Mouse (Mus musculus): ENCODE measurements around the gene Runx2. TPM values are rescaled to one million over a fixed set of nuclear protein-coding genes. Genes with fewer than 3 reads are reported as not detected.

Runx2 gene
- 1.8 and 1.9 TPM in 2 replicates for polyA plus RNA-seq (2015; fragmentation: Nextera tagmentation; extraction: Ambion mirVana)

GRCm38 (mm10) chr17:44814508-44815175 lies at the start of gene Runx2:
TSS of gene Runx2 (minus strand) at chr17:44814797.

GRCm38 (mm10) chr17:44776738-44777270 lies 37.8 kb downstream of the Runx2 start, which contains the start of gene Supt3:
TSS of gene Supt3 (plus strand) at chr17:44777152.

Other genes with a start within 250 kb of the Runx2 start
- gene Supt3, start 37.6 kb downstream of the Runx2 start, polyA plus RNA-seq (2015; fragmentation: Nextera tagmentation; extraction: Ambion mirVana): 5.6 and 6.6 TPM in 2 replicates